Mouse (Mus musculus): ENCODE results near the gene Ascc2.

DNA sequence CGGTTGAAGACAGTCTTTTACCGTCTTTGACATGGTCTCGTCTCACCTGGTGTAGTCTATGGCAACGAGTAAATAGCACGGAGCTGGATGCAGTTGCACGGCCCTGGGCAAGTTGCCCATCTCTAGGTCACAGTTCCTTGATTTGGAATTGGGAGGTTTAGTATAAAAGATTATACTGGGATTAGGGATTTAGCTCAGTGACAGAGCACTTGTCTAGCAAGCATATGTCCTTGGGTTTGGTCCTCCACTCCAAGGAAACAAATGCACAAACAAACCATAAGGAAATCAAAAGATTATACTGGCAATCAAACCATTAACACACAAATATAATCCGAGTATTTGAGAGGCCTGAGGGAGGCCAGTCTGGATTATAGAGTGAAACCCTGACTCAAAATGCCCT is 9.9 kb upstream of the Ascc2 start:
- TF ChIP-seq FLI1 (IDR thresholded peaks at IDR 0.05; ENCODE audit: low read length) = no peak
- TF ChIP-seq GATA1 (IDR thresholded peaks at IDR 0.05; ENCODE audit: borderline replicate concordance, low read length) = no peak

All from megakaryocyte, embryonic 14.5 days (primary cell).